Mouse (Mus musculus) CH12.LX (cell line): Measurements from ENCODE around the gene Eva1b. TPM values are rescaled to one million over a fixed set of nuclear protein-coding genes. Genes with fewer than 3 reads are reported as not detected.
A peak's percentile ranks its signal among the peaks of the same experiment; 100 is the strongest.

Source experiments
- DNase-seq: peaks from one replicate; pipeline ENCODE4 v3.0.0-alpha.2; 2013; ENCODE audit errors: extremely low read depth
- H3K27ac ChIP-seq: 2 replicates; pipeline ENCODE4 v1.5.1; 2012; ENCODE audit warnings: low read depth, mild to moderate bottlenecking, control low read depth, moderate library complexity; ENCODE audit not compliant: insufficient read depth
- H3K27me3 ChIP-seq: replicated peaks from 2 replicates; pipeline ENCODE3; 2012; ENCODE audit warnings: inconsistent platforms
- H3K36me3 ChIP-seq, 2 experiments: replicated peaks in 1 of 2; 2 replicates each; pipeline versions ENCODE3 to v1.6.1; 2012; ENCODE audit warnings: inconsistent platforms in 1 of 2, low read length in 1 of 2, mild to moderate bottlenecking in 1 of 2, mixed read lengths in 1 of 2, moderate library complexity in 1 of 2; ENCODE audit not compliant: control insufficient read depth in 1 of 2, insufficient read depth in 1 of 2
- H3K4me1 ChIP-seq, 2 experiments: 2 replicates each; pipeline ENCODE4 v1.6.1; 2012; ENCODE audit warnings: inconsistent platforms in 1 of 2, moderate library complexity in 1 of 2; ENCODE audit not compliant: insufficient read depth in 2 of 2, control insufficient read depth in 1 of 2
- H3K4me2 ChIP-seq: 2 replicates; pipeline ENCODE4 v1.6.1; 2012; ENCODE audit warnings: low read depth, mild to moderate bottlenecking, control low read depth; ENCODE audit not compliant: poor library complexity, insufficient read depth, severe bottlenecking
- H3K4me3 ChIP-seq, 3 experiments: fragments of 150-350 bp in 1 of 3; sonication (generic) in 1 of 3; replicated peaks in 1 of 3; 2 replicates each; pipeline versions ENCODE3 to v1.5.1; 2011 to 2012; ENCODE audit warnings: low read depth in 2 of 3, low read length in 2 of 3, mild to moderate bottlenecking in 2 of 3, moderate library complexity in 2 of 3, control low read depth in 1 of 3, improper control_type of control experiment in 1 of 3, inconsistent platforms in 1 of 3, mixed read lengths in 1 of 3; ENCODE audit not compliant: poor library complexity in 1 of 3
- H3K79me2 ChIP-seq: replicated peaks from 2 replicates; pipeline ENCODE4 v1.6.1; 2012; ENCODE audit warnings: mild to moderate bottlenecking, moderate library complexity; ENCODE audit not compliant: control insufficient read depth, poor library complexity, insufficient read depth, severe bottlenecking; ENCODE audit errors: extremely low read depth
- H3K9ac ChIP-seq: 2 replicates; pipeline ENCODE4 v1.6.1; 2012; ENCODE audit warnings: low read depth, mild to moderate bottlenecking, control low read depth, moderate library complexity; ENCODE audit not compliant: insufficient read depth
- H3K9me3 ChIP-seq: replicated peaks from 2 replicates; pipeline ENCODE3; 2012; ENCODE audit warnings: low read length, inconsistent platforms, mixed read lengths
- BHLHE40 ChIP-seq: IDR thresholded peaks from 2 replicates; pipeline ENCODE4 v1.6.1; 2011; ENCODE audit warnings: mild to moderate bottlenecking, low read depth, low read length, improper control_type of control experiment
- CHD1 ChIP-seq: IDR thresholded peaks from 2 replicates; pipeline ENCODE4 v1.6.1; 2012; ENCODE audit warnings: low read depth, low read length, improper control_type of control experiment, inconsistent platforms
- CTCF ChIP-seq, 2 experiments: IDR thresholded peaks in 1 of 2; conservative IDR thresholded peaks in 1 of 2; 2 replicates each; pipeline ENCODE4 v1.5.1; 2011 to 2012; ENCODE audit warnings: low read depth in 2 of 2, low read length in 2 of 2, improper control_type of control experiment in 1 of 2, inconsistent platforms in 1 of 2, mild to moderate bottlenecking in 1 of 2, moderate library complexity in 1 of 2
- ETS1 ChIP-seq: conservative IDR thresholded peaks from 2 replicates; pipeline ENCODE4 v1.6.1; 2012; ENCODE audit warnings: low read depth, mild to moderate bottlenecking, inconsistent platforms, low read length, improper control_type of control experiment, moderate library complexity
- KAT2A ChIP-seq: IDR thresholded peaks from 2 replicates; pipeline ENCODE4 v1.6.1; 2012; ENCODE audit warnings: low read length, improper control_type of control experiment, inconsistent platforms; ENCODE audit not compliant: insufficient replicate concordance
- MAFK ChIP-seq: IDR thresholded peaks from 2 replicates; pipeline ENCODE4 v1.6.1; 2011; ENCODE audit warnings: low read length, improper control_type of control experiment; ENCODE audit not compliant: insufficient replicate concordance
- MAZ ChIP-seq: IDR thresholded peaks from 2 replicates; pipeline ENCODE4 v1.6.1; 2012; ENCODE audit warnings: low read depth, mild to moderate bottlenecking, inconsistent platforms, low read length, improper control_type of control experiment, moderate library complexity
- MXI1 ChIP-seq: IDR thresholded peaks from 2 replicates; pipeline ENCODE4 v1.6.1; 2011; ENCODE audit warnings: mild to moderate bottlenecking, low read depth, low read length, improper control_type of control experiment
- PAX5 ChIP-seq: IDR thresholded peaks from 2 replicates; pipeline ENCODE4 v1.6.1; 2012; ENCODE audit warnings: low read length, inconsistent platforms, mixed read lengths
- POLR2AphosphoS2 ChIP-seq: IDR thresholded peaks from 2 replicates; pipeline ENCODE4 v1.6.1; 2011; ENCODE audit warnings: low read depth, low read length, improper control_type of control experiment
- RCOR1 ChIP-seq: conservative IDR thresholded peaks from 2 replicates; pipeline ENCODE4 v1.6.1; 2012; ENCODE audit warnings: low read depth, mild to moderate bottlenecking, inconsistent platforms, low read length, improper control_type of control experiment
- SIN3A ChIP-seq: IDR thresholded peaks from 2 replicates; pipeline ENCODE4 v1.6.1; 2012; ENCODE audit warnings: low read length, improper control_type of control experiment, inconsistent platforms
- ZC3H11A ChIP-seq: IDR thresholded peaks from 2 replicates; pipeline ENCODE4 v1.6.1; 2012; ENCODE audit warnings: low read depth, mild to moderate bottlenecking, inconsistent platforms, low read length, improper control_type of control experiment
- ZMIZ1 ChIP-seq: IDR thresholded peaks from 2 replicates; pipeline ENCODE4 v1.6.1; 2012; ENCODE audit warnings: low read depth, mild to moderate bottlenecking, inconsistent platforms, low read length, improper control_type of control experiment
- dilution Hi-C: fragments of 300-500 bp; cut with MboI; formaldehyde crosslinking; loops from 2 replicates; pipeline ENCODE4 v1.14.3; 2020; ENCODE audit warnings: low sequenced_read_pairs; ENCODE audit not compliant: extremely low pct_unique_long_range_greater_than_20kb, extremely low pct_ligation_motif_present
- in situ Hi-C: fragments of 300-500 bp; cut with MboI; formaldehyde crosslinking; loops from 3 replicates; pipeline ENCODE4 v1.14.3; 2019; ENCODE audit warnings: low sequenced_read_pairs, low pct_ligation_motif_present, low pct_unique_long_range_greater_than_20kb, mixed read lengths
- polyA plus RNA-seq: library from polyadenylated mRNA; unstranded; fragments of >175 nt; gene quantifications from 2 replicates; pipeline ENCODE4 v1.2.1, GENCODE M21; 2012; ENCODE audit warnings: low read depth; ENCODE audit not compliant: insufficient read length
- total RNA-seq, 2 experiments: library from RNA; depleted of rRNA; stranded (reverse); fragments of 300-350 nt in 1 of 2; fragments of >200 nt in 1 of 2; gene quantifications; 2 replicates each; pipeline ENCODE4 v1.2.3; 2012 to 2014

Gene Eva1b
- total and polyA plus RNA-seq, 3 experiments, result 0.97 to 4.3 (median 1.3) TPM

GRCm38 (mm10) chr4:126146974-126147532 is 491 bp upstream of the Eva1b start:
- in situ Hi-C loops (no loop called here), dilution Hi-C loops (no loop called here)
- Histone ChIP-seq H3K4me3 (no peak overlapping the region), H3K36me3 (peaks cover 0 to 41% of the 10 kb centered on the region in 2 experiments), H3K27ac (no peak overlapping the region), H3K4me1 (peaks cover 11 to 14% of the 10 kb centered on the region in 2 experiments; a peak in 3 of 4 replicates), H3K79me2 (no peaks in the 10 kb centered on the region), H3K4me2 (no peak overlapping the region), H3K27me3 (no peaks in the 10 kb centered on the region), H3K9me3 (no peaks in the 10 kb centered on the region), H3K9ac (no peak overlapping the region)
- TF ChIP-seq CHD1 (no peak), CTCF (conservative IDR thresholded peaks at IDR 0.05 in 1 of 2, IDR thresholded peaks at IDR 0.05 in 1 of 2; ENCODE audit: low read depth in 2 of 2, low read length in 2 of 2) (no peak), MXI1 (no peak), BHLHE40 (no peak), ETS1 (no peak), POLR2AphosphoS2 (no peak), MAFK (peak; percentile 86)
- no peak for DNase-seq

DNA sequence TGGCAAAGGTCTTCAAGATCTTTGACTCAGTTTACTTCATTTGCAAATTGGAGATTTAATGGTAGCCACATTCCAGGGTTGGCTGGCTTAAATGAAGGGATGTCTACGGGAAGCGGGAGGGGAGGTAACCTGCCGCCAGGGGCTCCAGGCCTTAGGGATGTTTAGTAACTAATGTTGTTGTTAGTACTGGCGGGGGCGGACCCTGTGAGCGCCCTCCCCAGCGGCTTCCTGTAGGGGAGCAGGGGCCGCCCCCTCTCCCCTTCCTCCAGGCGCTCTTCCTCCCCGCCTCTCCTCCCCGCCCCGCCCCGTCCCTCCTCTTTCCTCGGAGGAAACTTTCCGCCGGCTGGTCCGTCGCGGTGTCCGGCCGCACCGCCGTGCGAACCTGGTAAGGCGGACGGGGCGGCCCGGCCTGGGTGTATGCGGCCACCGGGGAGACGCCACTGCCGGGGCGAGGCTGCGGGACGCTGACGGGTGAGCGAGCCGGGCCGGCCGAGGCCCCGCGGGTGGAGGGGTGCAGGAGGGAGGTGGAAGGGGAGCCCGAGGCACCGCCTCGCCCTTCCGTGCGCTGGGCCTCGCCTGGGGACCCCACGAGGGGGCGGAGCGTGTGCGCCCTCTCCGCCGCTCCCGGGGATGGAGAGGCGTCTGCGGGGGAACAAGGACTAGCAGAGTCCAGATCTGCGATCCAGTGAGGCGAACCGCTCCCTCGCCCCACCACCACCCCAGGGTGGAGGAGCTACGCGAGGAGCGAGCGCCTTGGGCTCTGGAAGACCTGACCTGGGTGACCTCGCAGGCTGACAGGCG is 817 bp downstream of the Eva1b start:
- 0 out of 2 replicates have a peak overlapping the region, but pooled peaks have one; percentile 1 for H3K4me2 ChIP-seq
- no peaks in the 10 kb centered on the region for H3K27me3 ChIP-seq
- no peaks in the 10 kb centered on the region for H3K9me3 ChIP-seq
- in situ Hi-C loops (no loop called here), dilution Hi-C loops (no loop called here)
- no peak for DNase-seq
- TF ChIP-seq MAZ, result 0 out of 2 replicates have a peak, but pooled peaks have one; percentile 20
- no peak for TF ChIP-seq PAX5
- no peak overlapping the region for H3K9ac ChIP-seq
- H3K4me1 ChIP-seq, result peaks cover 11 to 14% of the 10 kb centered on the region in 2 experiments; a peak in 3 of 4 replicates
- H3K79me2 ChIP-seq, result no peaks in the 10 kb centered on the region
- no peak overlapping the region for H3K27ac ChIP-seq
- peak overlapping the region; percentile 31 to 56 (median 38) for H3K4me3 ChIP-seq
- H3K36me3 ChIP-seq, result peaks cover 0 to 45% of the 10 kb centered on the region in 2 experiments

GRCm38 (mm10) chr4:126149041-126149676 is 1.6 kb downstream of the Eva1b start:
- no peak overlapping the region for H3K27ac ChIP-seq
- 0 out of 2 replicates have a peak overlapping the region, but pooled peaks have one; percentile 1 for H3K4me2 ChIP-seq
- no peaks in the 10 kb centered on the region for H3K9me3 ChIP-seq
- peak overlapping the region in 2 of 3 experiments; percentile 38 to 56 for H3K4me3 ChIP-seq
- in situ Hi-C loops (no loop called here), dilution Hi-C loops (no loop called here)
- no peak overlapping the region for H3K9ac ChIP-seq
- no peaks in the 10 kb centered on the region for H3K79me2 ChIP-seq
- peaks cover 11 to 14% of the 10 kb centered on the region in 2 experiments; a peak in 3 of 4 replicates for H3K4me1 ChIP-seq
- H3K36me3 ChIP-seq, result peaks cover 0 to 48% of the 10 kb centered on the region in 2 experiments
- DNase-seq, result no peak
- H3K27me3 ChIP-seq, result no peaks in the 10 kb centered on the region
- no peak for TF ChIP-seq BHLHE40
- TF ChIP-seq ZMIZ1, result no peak
- no peak for TF ChIP-seq ZC3H11A
- no peak for TF ChIP-seq SIN3A
- no peak for TF ChIP-seq PAX5
- no peak for TF ChIP-seq RCOR1
- TF ChIP-seq KAT2A, result no peak
